Mouse (Mus musculus): ENCODE data around the gene Gm43064.

DNA sequence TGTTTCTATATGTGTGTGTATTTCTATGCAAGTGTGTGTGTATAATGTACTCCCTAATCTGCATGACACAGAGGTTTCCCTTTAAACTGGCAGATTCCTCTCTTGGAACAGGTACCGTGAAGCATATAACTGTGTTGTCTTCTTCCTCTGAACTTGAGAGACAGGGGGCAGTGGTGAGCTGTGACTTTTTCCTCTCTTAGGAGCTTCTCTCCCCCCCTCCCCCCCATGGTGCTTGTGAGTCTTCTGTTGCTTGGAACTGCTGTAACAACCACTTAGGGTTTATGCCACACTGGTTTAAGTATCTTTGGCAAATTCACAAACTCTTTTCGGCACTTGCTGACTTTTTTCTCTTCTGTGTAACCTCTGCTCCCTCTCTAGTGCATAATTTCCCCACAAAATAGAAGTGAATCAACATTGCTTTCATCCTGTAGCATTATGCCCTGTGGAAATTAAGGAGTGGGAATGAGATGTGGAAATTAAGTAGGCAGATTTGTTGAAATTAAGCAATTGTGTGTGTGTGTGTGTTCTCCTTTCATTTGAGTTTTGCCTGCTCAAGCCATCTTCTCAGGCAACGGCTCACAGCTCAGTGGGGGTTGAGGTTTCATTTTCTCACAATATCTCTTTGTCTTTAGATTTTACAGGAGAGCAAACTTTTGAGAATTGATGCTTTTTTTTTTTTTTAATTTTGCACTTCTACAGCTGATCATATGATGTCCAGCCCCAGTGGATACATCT, 43.4 kb downstream of the Gm43064 start:
- TF ChIP-seq CTCF (IDR thresholded peaks at IDR 0.05; ENCODE audit: control insufficient read depth, insufficient read depth, low read length), result peak; percentile 48
- no peak for TF ChIP-seq POLR2A (IDR thresholded peaks at IDR 0.05; ENCODE audit: borderline replicate concordance, control insufficient read depth, low read depth, low read length)

Data from bone marrow, adult 2 months (tissue).